In the genomic region with DNA sequence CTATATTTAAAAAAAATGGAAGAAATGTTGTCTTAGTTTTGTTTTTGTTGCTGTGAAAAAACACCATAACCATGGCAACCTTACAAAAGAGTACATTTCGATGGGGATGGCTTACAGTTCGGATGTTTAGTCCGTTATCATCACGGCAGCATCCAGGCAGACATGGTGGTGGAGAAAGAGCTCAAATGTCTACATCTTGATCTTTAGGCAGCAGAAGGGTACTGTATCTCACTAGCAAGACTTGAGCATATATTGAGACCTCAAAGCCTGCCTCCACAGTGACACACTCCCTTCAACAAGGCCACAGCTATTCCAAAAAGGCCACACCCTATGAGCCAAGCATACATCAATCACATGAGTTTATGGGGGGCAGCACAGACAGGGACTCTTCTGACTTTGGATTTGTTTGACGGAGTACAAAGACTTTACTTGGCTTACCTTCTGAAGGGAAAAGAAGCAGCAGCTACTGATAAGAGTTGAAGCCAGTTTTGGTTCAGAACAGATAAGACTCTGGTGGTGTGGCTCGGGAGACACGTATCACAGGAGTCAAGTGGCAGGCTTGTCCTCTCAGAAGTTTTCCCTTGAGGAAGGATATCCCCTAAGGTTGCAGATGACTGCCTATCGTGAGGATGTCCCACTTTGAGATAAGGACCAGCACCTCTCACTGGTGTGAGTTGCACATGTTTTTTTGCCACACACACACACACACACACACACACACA, we compare ENCODE assay signal across 17 mouse cellular contexts.
A peak's percentile ranks its signal among the peaks of the same experiment; 100 is the strongest.
DNase-seq lines count a peak whose midpoint lies in the region; ATAC-seq and TF ChIP-seq lines count a peak whose summit lies in the region.
"Had no signal": no experiment of that assay in that cellular context is flagged by ENCODE, and none has a peak within 500 bp of the region (broad histone marks: within the 10 kb centered on the region; RNA-seq: fewer than 3 reads in every experiment).

No protein-coding gene starts in this region.

- no peak overlapping the region for H3K4me2 ChIP-seq in liver, embryonic 11.5 days
- H3K4me2 ChIP-seq in liver, embryonic 15.5 days, result peak overlapping the region; percentile 27
- H3K4me2 ChIP-seq: embryonic facial prominence, embryonic 12.5 days; forebrain, embryonic 15.5 days; heart, embryonic 12.5 days; hindbrain, embryonic 15.5 days had no signal

- no peak for TF ChIP-seq CTCF in kidney, adult 2 months (conservative IDR thresholded peaks at IDR 0.05; ENCODE audit: insufficient read depth, insufficient read length, low read depth, low read length)

- no peaks in the 10 kb centered on the region for H3K9me3 ChIP-seq in liver, embryonic 11.5 days (ENCODE audit: control insufficient read depth, low read length)
- H3K9me3 ChIP-seq in liver, embryonic 15.5 days (replicated peaks), result no peaks in the 10 kb centered on the region
- H3K9me3 ChIP-seq: embryonic facial prominence, embryonic 12.5 days; forebrain, embryonic 15.5 days; heart, embryonic 12.5 days; hindbrain, embryonic 15.5 days had no signal

- DNase-seq in c-Kit-positive CD71-positive TER-119-positive erythroid progenitor cells, embryonic 14.5 days (ENCODE audit: low spot score), result peak; percentile 50
- no peak for DNase-seq in liver, embryonic 11.5 days (ENCODE audit: low spot score)
- DNase-seq in yolk sac, embryonic 10.5 days (ENCODE audit: low spot score), result no peak
- DNase-seq in gastrocnemius, adult 18-20 months (ENCODE audit: low spot score), result no peak
- DNase-seq in kidney, adult 2 months, result no peak
- DNase-seq: adrenal gland, postnatal 14 days; cerebellum, adult 2 months; cerebellum, postnatal 14 days; gastrocnemius, postnatal 14 days; heart, postnatal 36 days had no signal

- no peaks in the 10 kb centered on the region; the same call in 1 of the 2 replicates for H3K4me1 ChIP-seq in liver, embryonic 11.5 days (replicated peaks; ENCODE audit: control insufficient read depth, insufficient read depth, low read length)
- H3K4me1 ChIP-seq in liver, embryonic 15.5 days (replicated peaks), result peaks cover 15% of the 10 kb centered on the region
- H3K4me1 ChIP-seq in kidney, adult 2 months (ENCODE audit: control insufficient read depth, insufficient read depth, low read length), result no peaks in the 10 kb centered on the region
- H3K4me1 ChIP-seq: forebrain, embryonic 15.5 days; hindbrain, embryonic 15.5 days had no signal

- H3K27ac ChIP-seq in liver, embryonic 11.5 days (ENCODE audit: low read depth, low read length), result no peak overlapping the region
- H3K27ac ChIP-seq in liver, embryonic 15.5 days (replicated peaks), result peak overlapping the region; percentile 70
- H3K27ac ChIP-seq in kidney, adult 2 months (ENCODE audit: insufficient read depth, low read depth, low read length), result no peak overlapping the region
- H3K27ac ChIP-seq: embryonic facial prominence, embryonic 12.5 days; forebrain, embryonic 15.5 days; hindbrain, embryonic 15.5 days had no signal

- no peak overlapping the region for H3K9ac ChIP-seq in liver, embryonic 11.5 days (ENCODE audit: low read depth, low read length)
- H3K9ac ChIP-seq in liver, embryonic 15.5 days, result no peak overlapping the region
- H3K9ac ChIP-seq: embryonic facial prominence, embryonic 12.5 days; forebrain, embryonic 15.5 days; heart, embryonic 12.5 days; hindbrain, embryonic 15.5 days had no signal

- no peak for TF ChIP-seq POLR2A in kidney, adult 2 months (IDR thresholded peaks at IDR 0.05; ENCODE audit: low read depth, low read length)

- ATAC-seq in liver, embryonic 11.5 days (replicated peaks; ENCODE audit: low FRiP score), result peak; percentile 88
- ATAC-seq in liver, embryonic 15.5 days (ENCODE audit: insufficient read depth), result peak; percentile 89
- peak; percentile 91 for ATAC-seq in megakaryocyte-erythroid progenitor cell, adult 5-6 weeks (replicated peaks; ENCODE audit: low FRiP score, low TSS enrichment, poor library complexity, severe bottlenecking)
- ATAC-seq: forebrain, embryonic 15.5 days had no signal

- 49% methylated on average over 8 of the region's 8 CpGs for WGBS in liver, embryonic 11.5 days
- 24% methylated on average over 8 of the region's 8 CpGs for WGBS in liver, embryonic 15.5 days (ENCODE audit: insufficient replicate concordance)
- 91% methylated on average over 8 of the region's 8 CpGs for WGBS in kidney, adult 2 months

- no peaks in the 10 kb centered on the region for H3K36me3 ChIP-seq in liver, embryonic 11.5 days (ENCODE audit: control insufficient read depth, insufficient read depth, low read length)
- no peaks in the 10 kb centered on the region for H3K36me3 ChIP-seq in liver, embryonic 15.5 days (replicated peaks)
- H3K36me3 ChIP-seq in kidney, adult 2 months (ENCODE audit: control insufficient read depth, insufficient read depth, low read length), result no peaks in the 10 kb centered on the region
- H3K36me3 ChIP-seq: embryonic facial prominence, embryonic 12.5 days; forebrain, embryonic 15.5 days; G1E; heart, embryonic 12.5 days; hindbrain, embryonic 15.5 days had no signal

- H3K4me3 ChIP-seq in liver, embryonic 11.5 days (ENCODE audit: low read depth, low read length), result no peak overlapping the region
- H3K4me3 ChIP-seq in liver, embryonic 15.5 days (replicated peaks), result no peak overlapping the region
- H3K4me3 ChIP-seq in kidney, adult 2 months (ENCODE audit: insufficient read depth, low read depth, low read length), result no peak overlapping the region
- H3K4me3 ChIP-seq: embryonic facial prominence, embryonic 12.5 days; forebrain, embryonic 15.5 days; heart, embryonic 12.5 days; hindbrain, embryonic 15.5 days had no signal

- H3K27me3 ChIP-seq in liver, embryonic 11.5 days (replicated peaks; ENCODE audit: control insufficient read depth, insufficient read depth, low read length), result no peaks in the 10 kb centered on the region
- no peaks in the 10 kb centered on the region for H3K27me3 ChIP-seq in liver, embryonic 15.5 days
- no peaks in the 10 kb centered on the region for H3K27me3 ChIP-seq in kidney, adult 2 months (replicated peaks; ENCODE audit: control insufficient read depth, insufficient read depth, low read length)
- H3K27me3 ChIP-seq: embryonic facial prominence, embryonic 12.5 days; forebrain, embryonic 15.5 days; heart, embryonic 12.5 days; hindbrain, embryonic 15.5 days had no signal
